Mouse (Mus musculus): ENCODE measurements at regions not wholly inside any gene's neighbourhood (a gene's known extent, or its start where the extent isn't known, plus 50 kb on each side); places are given as distances from the start of the nearest gene placed in this dataset.

- peak; percentile 10 to 11 for DNase-seq (ENCODE audit: low spot score in 2 of 2)
Measured at GRCm38 (mm10) chr5:55885658-55886312, 1832.0 kb upstream of the Pcdh7 start.

GRCm38 (mm10) chr5:55891729-55892308 lies 1825.9 kb upstream of the Pcdh7 start:
- DNase-seq (ENCODE audit: low spot score in 2 of 2) = no peak

GRCm38 (mm10) chr5:55941494-55941893 lies 1776.3 kb upstream of the Pcdh7 start:
- no peak for DNase-seq (ENCODE audit: low spot score in 2 of 2)

GRCm38 (mm10) chr5:55976505-55976904 lies 1741.3 kb upstream of the Pcdh7 start:
- no peak for DNase-seq (ENCODE audit: low spot score in 2 of 2)

GRCm38 (mm10) chr5:56007861-56008260 lies 1709.9 kb upstream of the Pcdh7 start:
- DNase-seq (ENCODE audit: low spot score in 2 of 2) = no peak

GRCm38 (mm10) chr5:56020463-56020862 lies 1697.3 kb upstream of the Pcdh7 start:
- no peak for DNase-seq (ENCODE audit: low spot score in 2 of 2)
